Mouse (Mus musculus) hindbrain, embryonic 14.5 days (tissue): Measurements from ENCODE around the gene 1110065P20Rik. TPM values are rescaled to one million over a fixed set of nuclear protein-coding genes. Genes with fewer than 3 reads are reported as not detected.

Source experiments
- ATAC-seq: fragments of 200-750 bp; cut with Nextera tagmentation; 2 replicates; pipeline ENCODE4 v1.8.0; 2017; ENCODE audit warnings: moderate number of reproducible peaks, mild to moderate bottlenecking, moderate TSS enrichment, moderate library complexity; ENCODE audit not compliant: low FRiP score
- DNase-seq: peaks from one replicate; pipeline ENCODE4 v3.0.0-alpha.2; 2015; ENCODE audit warnings: low spot score
- H3K27ac ChIP-seq: fragments of 300-500 bp; sonication (generic); 2 replicates; pipeline ENCODE4 v1.5.1; 2014; ENCODE audit warnings: mild to moderate bottlenecking, moderate library complexity
- H3K27me3 ChIP-seq: fragments of 300-500 bp; sonication (generic); 2 replicates; pipeline ENCODE4 v1.6.1; 2014; ENCODE audit warnings: mild to moderate bottlenecking, low read length, mixed read lengths; ENCODE audit not compliant: control insufficient read depth, insufficient read depth
- H3K36me3 ChIP-seq: fragments of 300-500 bp; sonication (generic); replicated peaks from 2 replicates; pipeline ENCODE4 v1.6.1; 2014; ENCODE audit not compliant: control insufficient read depth, insufficient read depth
- H3K4me1 ChIP-seq: fragments of 300-500 bp; sonication (generic); replicated peaks from 2 replicates; pipeline ENCODE4 v1.6.1; 2014; ENCODE audit warnings: antibody characterized with exemption, low read length, mixed read lengths; ENCODE audit not compliant: control insufficient read depth, insufficient read depth
- H3K4me2 ChIP-seq: fragments of 300-500 bp; sonication (generic); replicated peaks from 2 replicates; pipeline ENCODE4 v1.6.1; 2014; ENCODE audit warnings: mild to moderate bottlenecking, moderate library complexity
- H3K4me3 ChIP-seq: fragments of 300-500 bp; sonication (generic); replicated peaks from 2 replicates; pipeline ENCODE4 v1.5.1; 2014; ENCODE audit warnings: mild to moderate bottlenecking, low read length
- H3K9ac ChIP-seq: fragments of 300-500 bp; sonication (generic); 2 replicates; pipeline ENCODE4 v1.6.1; 2014
- H3K9me3 ChIP-seq: fragments of 300-500 bp; sonication (generic); 2 replicates; pipeline ENCODE4 v1.6.1; 2016; ENCODE audit warnings: low read length; ENCODE audit not compliant: control insufficient read depth
- WGBS: fragments of 180-500 bp; shearing (Covaris S2); extraction: QIAGEN DNeasy Blood & Tissue Kit; methylation state at CpG from one replicate; pipeline ENCODE4 v1.1.7; 2014; 5-methylcytosine and 5-hydroxymethylcytosine counted together
- polyA plus RNA-seq: library from polyadenylated mRNA; unstranded; fragments of >200 nt; fragmentation: Nextera tagmentation; extraction: Ambion mirVana; gene quantifications from 2 replicates; pipeline ENCODE4 v1.2.1, GENCODE M21; 2014

The 1110065P20Rik gene
- polyA plus RNA-seq, 1 experiment from 2014 or later: 102 TPM

- no peak for DNase-seq
- WGBS: 93% methylated on average over 6 of the region's 6 CpGs
- H3K27me3 ChIP-seq: no peaks in the 10 kb centered on the region
- H3K4me3 ChIP-seq: no peak overlapping the region
- H3K4me2 ChIP-seq: no peak overlapping the region
- H3K9ac ChIP-seq: no peak overlapping the region
- H3K27ac ChIP-seq: no peak overlapping the region
- H3K36me3 ChIP-seq: peaks cover 80% of the 10 kb centered on the region
- H3K9me3 ChIP-seq: no peaks in the 10 kb centered on the region
- H3K4me1 ChIP-seq: no peaks in the 10 kb centered on the region
- ATAC-seq: no peak
These were observed 26.0 kb downstream of the 1110065P20Rik start for GRCm38 (mm10) chr4:124824967-124825366.

GRCm38 (mm10) chr4:124818832-124819231, 32.2 kb downstream of the 1110065P20Rik start:
- DNase-seq (no peak), ATAC-seq (no peak)
- WGBS: 94% methylated on average over 4 of the region's 4 CpGs
- H3K9ac ChIP-seq: no peak overlapping the region
- peaks cover 47% of the 10 kb centered on the region for H3K36me3 ChIP-seq
- no peaks in the 10 kb centered on the region for H3K27me3 ChIP-seq
- H3K9me3 ChIP-seq: no peaks in the 10 kb centered on the region
- H3K4me3 ChIP-seq: no peak overlapping the region
- no peaks in the 10 kb centered on the region for H3K4me1 ChIP-seq
- no peak overlapping the region for H3K4me2 ChIP-seq
- no peak overlapping the region for H3K27ac ChIP-seq

GRCm38 (mm10) chr4:124817803-124818202, 33.2 kb downstream of the 1110065P20Rik start:
- Histone ChIP-seq H3K36me3 (peaks cover 41% of the 10 kb centered on the region), H3K9me3 (no peaks in the 10 kb centered on the region), H3K9ac (no peak overlapping the region), H3K27ac (no peak overlapping the region), H3K4me3 (no peak overlapping the region), H3K27me3 (no peaks in the 10 kb centered on the region), H3K4me2 (no peak overlapping the region), H3K4me1 (no peaks in the 10 kb centered on the region)
- ATAC-seq (no peak), DNase-seq (no peak)
- 28% methylated on average over 6 of the region's 6 CpGs for WGBS

GRCm38 (mm10) chr4:124815901-124816300, 35.1 kb downstream of the 1110065P20Rik start:
- ATAC-seq: no peak
- Histone ChIP-seq H3K27ac (no peak overlapping the region), H3K27me3 (no peaks in the 10 kb centered on the region), H3K4me3 (no peak overlapping the region), H3K36me3 (peaks cover 34% of the 10 kb centered on the region), H3K9ac (no peak overlapping the region), H3K4me2 (no peak overlapping the region), H3K4me1 (peaks cover 5% of the 10 kb centered on the region), H3K9me3 (no peaks in the 10 kb centered on the region)
- 91% methylated on average over 11 of the region's 11 CpGs for WGBS
- DNase-seq: no peak

- Histone ChIP-seq H3K4me2 (no peak overlapping the region), H3K4me1 (peaks cover 5% of the 10 kb centered on the region), H3K9ac (peak overlapping the region; percentile 28; the same call in 1 of the 2 replicates), H3K4me3 (no peak overlapping the region), H3K36me3 (peaks cover 40% of the 10 kb centered on the region), H3K27ac (peak overlapping the region; percentile 38; the same call in 1 of the 2 replicates), H3K9me3 (no peaks in the 10 kb centered on the region), H3K27me3 (no peaks in the 10 kb centered on the region)
- no peak for ATAC-seq
- 16% methylated on average over 9 of the region's 9 CpGs for WGBS
- no peak for DNase-seq
These were observed 39.5 kb downstream of the 1110065P20Rik start for GRCm38 (mm10) chr4:124811347-124811975.

- no peaks in the 10 kb centered on the region for H3K9me3 ChIP-seq
- no peak for ATAC-seq
- peaks cover 5% of the 10 kb centered on the region for H3K4me1 ChIP-seq
- DNase-seq: no peak
- no peaks in the 10 kb centered on the region for H3K27me3 ChIP-seq
- no peak overlapping the region for H3K4me3 ChIP-seq
- H3K9ac ChIP-seq: no peak overlapping the region
- no peak overlapping the region for H3K4me2 ChIP-seq
- H3K27ac ChIP-seq: no peak overlapping the region
- H3K36me3 ChIP-seq: peaks cover 47% of the 10 kb centered on the region
- WGBS: 94% methylated on average over 7 of the region's 7 CpGs
These were observed 40.9 kb downstream of the 1110065P20Rik start for GRCm38 (mm10) chr4:124810056-124810455.

- Histone ChIP-seq H3K4me3 (no peak overlapping the region), H3K4me2 (no peak overlapping the region), H3K27me3 (no peaks in the 10 kb centered on the region), H3K9me3 (no peaks in the 10 kb centered on the region), H3K27ac (no peak overlapping the region), H3K4me1 (peaks cover 5% of the 10 kb centered on the region), H3K9ac (no peak overlapping the region), H3K36me3 (peaks cover 54% of the 10 kb centered on the region)
- WGBS: 89% methylated on average over 9 of the region's 9 CpGs
- DNase-seq (no peak), ATAC-seq (no peak)
These were observed 41.7 kb downstream of the 1110065P20Rik start for GRCm38 (mm10) chr4:124809136-124809883.

GRCm38 (mm10) chr4:124808511-124808910, 42.5 kb downstream of the 1110065P20Rik start:
- Histone ChIP-seq H3K4me2 (no peak overlapping the region), H3K4me1 (peaks cover 8% of the 10 kb centered on the region), H3K9ac (no peak overlapping the region), H3K36me3 (peaks cover 53% of the 10 kb centered on the region), H3K9me3 (no peaks in the 10 kb centered on the region), H3K27ac (no peak overlapping the region), H3K4me3 (no peak overlapping the region), H3K27me3 (no peaks in the 10 kb centered on the region)
- no peak for DNase-seq
- ATAC-seq: no peak
- 89% methylated on average over 5 of the region's 5 CpGs for WGBS

- Histone ChIP-seq H3K9me3 (no peaks in the 10 kb centered on the region), H3K4me3 (peak overlapping the region; percentile 84), H3K4me2 (peak overlapping the region; percentile 93), H3K4me1 (peaks cover 11% of the 10 kb centered on the region), H3K27ac (no peak overlapping the region), H3K27me3 (no peaks in the 10 kb centered on the region), H3K36me3 (peaks cover 65% of the 10 kb centered on the region), H3K9ac (peak overlapping the region; percentile 85)
- 80% methylated on average over 6 of the region's 6 CpGs for WGBS
- DNase-seq (no peak), ATAC-seq (no peak)
These were observed 47.6 kb downstream of the 1110065P20Rik start for GRCm38 (mm10) chr4:124803406-124803805.
